Mouse (Mus musculus) C2C12 (cell line): ENCODE measurements around the gene Rpe65. TPM values are rescaled to one million over a fixed set of nuclear protein-coding genes. Genes with fewer than 3 reads are reported as not detected.

Experiments used
- H3K27me3 ChIP-seq: one replicate; pipeline ENCODE4 v1.6.1; 2011; ENCODE audit not compliant: control insufficient read depth, insufficient read depth, insufficient read length
- H3K36me3 ChIP-seq: one replicate; pipeline ENCODE4 v1.6.1; 2011; ENCODE audit not compliant: control insufficient read depth, insufficient read depth
- H3K4me3 ChIP-seq: one replicate; pipeline ENCODE4 v1.5.1; 2011; ENCODE audit warnings: mild to moderate bottlenecking, control low read depth; ENCODE audit not compliant: poor library complexity, insufficient read depth, severe bottlenecking
- H3K79me2 ChIP-seq: one replicate; pipeline ENCODE4 v1.6.1; 2011; ENCODE audit not compliant: control insufficient read depth, insufficient read depth
- H3K79me3 ChIP-seq: one replicate; pipeline ENCODE4 v1.6.1; 2011; ENCODE audit warnings: low read depth, control low read depth
- H3ac ChIP-seq: one replicate; pipeline ENCODE3; 2011; ENCODE audit warnings: low read depth; ENCODE audit not compliant: control insufficient read depth, insufficient read length
- CEBPB ChIP-seq: IDR thresholded peaks from one replicate; pipeline ENCODE4 v1.6.1; 2011; ENCODE audit warnings: low read depth, mild to moderate bottlenecking, control low read depth, moderate library complexity
- CTCF ChIP-seq: IDR thresholded peaks from one replicate; pipeline ENCODE4 v1.5.1; 2011; ENCODE audit not compliant: control insufficient read depth, insufficient read depth, insufficient read length
- FOSL1 ChIP-seq: IDR thresholded peaks from one replicate; pipeline ENCODE4 v1.8.0; 2011; ENCODE audit warnings: mild to moderate bottlenecking, low read length; ENCODE audit not compliant: poor library complexity, insufficient read depth, severe bottlenecking
- MAX ChIP-seq: IDR thresholded peaks from one replicate; pipeline ENCODE4 v1.6.1; 2011; ENCODE audit warnings: mild to moderate bottlenecking, control low read depth
- MYOD1 ChIP-seq: IDR thresholded peaks from one replicate; pipeline ENCODE4 v1.6.1; 2011; ENCODE audit warnings: low read depth; ENCODE audit not compliant: control insufficient read depth, insufficient read length
- MYOG ChIP-seq: IDR thresholded peaks from one replicate; pipeline ENCODE4 v1.6.1; 2011; ENCODE audit not compliant: control insufficient read depth, insufficient read length; ENCODE audit errors: extremely low read depth
- USF1 ChIP-seq: IDR thresholded peaks from one replicate; pipeline ENCODE4 v1.6.1; 2011; ENCODE audit warnings: low read depth, mild to moderate bottlenecking, control low read depth, moderate library complexity
- long read RNA-seq, 2 experiments: library from polyadenylated mRNA; unstranded; transcript quantifications; one replicate each; pipeline ENCODE4 v2.0.0; 2019 to 2020
- polyA plus RNA-seq: library from polyadenylated mRNA; unstranded; fragments of >200 nt; fragmentation: generic; extraction: Trizol; gene quantifications from one replicate; pipeline ENCODE4 v1.2.1, GENCODE M21; 2012; ENCODE audit warnings: missing spikeins

Rpe65 gene
- not detected for polyA plus RNA-seq
- long read RNA-seq, experiment 1 = 0 reads
- long read RNA-seq, experiment 2 = 0 reads

DNA sequence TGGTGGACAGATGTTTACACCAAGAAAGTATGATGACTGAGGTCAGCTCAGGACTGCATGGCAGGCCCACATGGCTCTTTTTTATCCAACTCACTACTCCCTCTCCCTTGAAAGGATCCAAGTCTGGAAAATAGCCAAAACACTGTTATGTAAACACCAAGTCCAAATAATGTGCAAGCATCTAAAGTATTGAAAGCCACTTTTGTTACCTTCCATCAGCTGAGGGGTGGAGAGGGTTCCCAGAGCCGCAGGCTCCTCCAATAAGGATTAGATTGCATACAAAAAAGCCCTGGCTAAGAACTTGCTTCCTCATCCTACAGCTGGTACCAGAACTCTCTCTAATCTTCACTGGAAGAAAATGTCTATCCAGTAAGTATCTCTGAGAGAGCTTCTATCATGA, at the start of gene Rpe65:
Gene Rpe65 (plus strand): TSS at position 301 of the 400 bp plus-strand sequence.
- H3K4me3 ChIP-seq = no peak within 1 kb of the TSS
- H3K79me3 ChIP-seq = no peaks in the 10 kb centered on the region
- no peaks in the 10 kb centered on the region for H3K36me3 ChIP-seq
- TF ChIP-seq MYOD1 = no peak
- TF ChIP-seq MAX = no peak
- TF ChIP-seq MYOG = no peak
- no peak for TF ChIP-seq FOSL1
- TF ChIP-seq CEBPB = no peak
- no peak for TF ChIP-seq USF1
- no peak for TF ChIP-seq CTCF
- no peaks in the 10 kb centered on the region for H3K79me2 ChIP-seq
- no peak within 1 kb of the TSS for H3ac ChIP-seq
- no peaks in the 10 kb centered on the region for H3K27me3 ChIP-seq

GRCm38 (mm10) chr3:159550224-159550623, 48.8 kb upstream of the Rpe65 start:
- no peak overlapping the region for H3ac ChIP-seq
- TF ChIP-seq MAX (no peak), MYOG (no peak), CTCF (no peak), FOSL1 (no peak)
- H3K4me3 ChIP-seq = no peak overlapping the region
- H3K79me2 ChIP-seq = no peaks in the 10 kb centered on the region
- no peaks in the 10 kb centered on the region for H3K27me3 ChIP-seq
- no peaks in the 10 kb centered on the region for H3K36me3 ChIP-seq
- no peaks in the 10 kb centered on the region for H3K79me3 ChIP-seq

DNA sequence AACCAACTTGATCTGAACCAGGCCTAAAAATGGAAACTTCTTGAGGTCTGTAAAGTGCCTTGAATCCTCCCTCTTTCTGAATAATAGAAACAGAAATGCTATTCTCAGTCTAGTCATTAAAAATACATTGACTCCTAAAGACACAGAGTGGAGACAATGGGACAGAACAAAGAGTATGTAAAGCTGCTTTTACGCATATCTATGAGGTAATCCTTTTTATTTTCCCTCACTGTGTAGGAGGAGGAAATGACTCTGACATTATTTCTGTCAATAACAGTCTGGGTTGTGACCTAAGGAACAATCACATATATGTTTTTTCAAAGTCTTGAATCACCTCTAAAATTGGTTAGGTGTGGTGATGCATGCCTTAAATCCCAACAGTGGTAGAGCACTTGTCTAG, 16.0 kb downstream of the Rpe65 start:
- Histone ChIP-seq H3ac (no peak overlapping the region), H3K79me2 (no peaks in the 10 kb centered on the region), H3K27me3 (no peaks in the 10 kb centered on the region), H3K36me3 (no peaks in the 10 kb centered on the region), H3K79me3 (no peaks in the 10 kb centered on the region), H3K4me3 (no peak overlapping the region)
- TF ChIP-seq CEBPB = no peak
- no peak for TF ChIP-seq MYOG
- no peak for TF ChIP-seq FOSL1
- TF ChIP-seq MAX = no peak
- TF ChIP-seq CTCF = no peak
- no peak for TF ChIP-seq USF1
- TF ChIP-seq MYOD1 = no peak

DNA sequence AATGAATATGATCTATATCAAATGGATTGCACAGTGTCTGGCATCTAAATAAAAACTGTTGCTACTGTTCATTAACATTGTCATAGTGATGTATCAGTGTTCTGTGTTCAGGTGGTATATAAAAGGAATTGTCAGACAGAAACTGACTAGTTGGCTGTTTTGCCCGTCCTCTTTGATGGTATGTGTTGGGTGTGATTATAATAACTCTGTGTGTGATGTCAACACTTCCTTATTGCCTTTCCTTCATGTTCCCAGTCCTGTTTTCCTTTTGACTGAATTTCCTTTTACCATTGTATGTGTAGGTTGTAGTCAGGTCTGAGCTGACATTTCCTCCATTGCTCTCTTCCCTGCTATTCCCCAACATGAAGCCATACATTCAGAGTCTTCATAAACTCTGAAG, 22.1 kb downstream of the Rpe65 start:
- Histone ChIP-seq H3K27me3 (no peaks in the 10 kb centered on the region), H3K4me3 (no peak overlapping the region), H3K79me3 (no peaks in the 10 kb centered on the region), H3ac (no peak overlapping the region), H3K79me2 (no peaks in the 10 kb centered on the region), H3K36me3 (no peaks in the 10 kb centered on the region)
- TF ChIP-seq MYOG (no peak), MYOD1 (no peak), CEBPB (no peak), FOSL1 (no peak), CTCF (no peak), USF1 (no peak), MAX (no peak)

DNA sequence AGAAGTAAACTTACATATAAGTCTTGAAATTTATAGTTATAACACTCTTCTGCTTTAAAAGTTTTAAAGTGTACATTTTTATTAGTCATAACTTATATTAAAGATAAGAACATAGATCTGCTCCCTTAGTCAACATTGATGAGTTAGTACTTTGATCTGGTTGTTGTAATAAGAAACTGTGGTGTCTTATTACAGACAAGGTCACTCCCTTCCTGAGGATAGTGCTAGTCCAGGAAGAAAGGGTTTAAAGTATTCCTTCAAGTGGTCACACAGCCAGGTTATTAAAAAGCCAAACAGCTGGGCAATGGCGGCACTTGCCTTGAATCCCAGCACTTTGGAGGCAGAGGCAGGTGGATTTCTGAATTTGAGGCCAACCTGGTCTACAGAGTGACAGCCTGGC, 25.0 kb downstream of the Rpe65 start:
- no peaks in the 10 kb centered on the region for H3K79me2 ChIP-seq
- TF ChIP-seq CEBPB (no peak), MYOD1 (no peak), MAX (no peak), MYOG (no peak), CTCF (no peak), USF1 (no peak), FOSL1 (no peak)
- no peak overlapping the region for H3ac ChIP-seq

DNA sequence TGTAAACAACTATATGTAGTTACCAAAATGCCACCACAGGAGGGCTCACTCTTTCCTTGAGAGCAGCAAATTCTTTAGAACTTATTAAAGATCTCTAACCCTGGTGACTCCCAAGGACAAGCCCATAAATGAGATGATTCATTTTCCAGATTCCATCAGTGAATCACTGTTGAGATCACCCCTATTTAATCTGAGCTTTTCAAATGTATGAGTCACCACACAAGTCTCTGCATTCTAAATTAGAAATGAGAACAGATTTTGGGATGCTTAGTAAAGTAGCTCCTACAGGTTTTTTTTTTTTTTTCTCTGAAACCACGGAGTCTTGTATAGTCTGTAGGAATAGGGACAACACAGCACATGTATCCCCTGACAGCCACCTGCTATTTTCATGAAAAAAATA, 61.8 kb downstream of the Rpe65 start:
- Histone ChIP-seq H3K79me2 (no peaks in the 10 kb centered on the region), H3K79me3 (no peaks in the 10 kb centered on the region), H3K27me3 (no peaks in the 10 kb centered on the region), H3ac (no peak overlapping the region), H3K36me3 (no peaks in the 10 kb centered on the region), H3K4me3 (no peak overlapping the region)
- TF ChIP-seq FOSL1 = peak; percentile 93
- no peak for TF ChIP-seq CEBPB

More for the DNA sequence above, 25.0 kb downstream of the Rpe65 start:
- Histone ChIP-seq H3K4me3 (no peak overlapping the region), H3K36me3 (no peaks in the 10 kb centered on the region), H3K27me3 (no peaks in the 10 kb centered on the region), H3K79me3 (no peaks in the 10 kb centered on the region)
